14 mouse cellular contexts compared by ENCODE assay signal in the genomic region with DNA sequence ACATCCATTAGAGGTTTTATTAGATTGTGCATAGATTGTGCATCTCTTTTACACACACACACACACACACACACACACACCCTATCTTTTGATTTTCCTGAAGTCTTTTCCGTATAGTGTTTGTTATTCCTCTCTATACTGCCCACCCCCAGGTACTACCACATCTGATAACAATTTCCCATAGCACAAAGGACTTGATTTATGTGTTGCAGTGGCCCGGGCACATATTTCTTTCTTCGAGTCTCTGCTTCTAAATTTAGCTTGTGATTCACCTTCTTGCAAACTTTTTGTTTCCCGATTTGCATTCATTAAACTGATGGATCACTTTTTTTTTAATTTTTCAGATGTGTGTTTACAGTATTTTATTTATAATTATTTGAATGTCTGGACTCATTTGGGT.
"Had no signal": no experiment of that assay in that cellular context is flagged by ENCODE, and none has a peak within 500 bp of the region (broad histone marks: within the 10 kb centered on the region; RNA-seq: fewer than 3 reads in every experiment).

No protein-coding gene starts in this region.

- H3K9me3 ChIP-seq: midbrain, embryonic 13.5 days; midbrain, embryonic 15.5 days; neural tube, embryonic 12.5 days had no signal

- H3K4me3 ChIP-seq: midbrain, embryonic 13.5 days; midbrain, embryonic 15.5 days; neural tube, embryonic 12.5 days had no signal

- ATAC-seq: midbrain, embryonic 13.5 days; midbrain, embryonic 15.5 days had no signal

- H3K27ac ChIP-seq: midbrain, embryonic 13.5 days; midbrain, embryonic 15.5 days; neural tube, embryonic 12.5 days had no signal

- H3K4me2 ChIP-seq: lung, embryonic 14.5 days; midbrain, embryonic 11.5 days; midbrain, embryonic 13.5 days; midbrain, embryonic 15.5 days; neural tube, embryonic 12.5 days had no signal

- H3K9ac ChIP-seq: lung, embryonic 14.5 days; midbrain, embryonic 13.5 days; midbrain, embryonic 15.5 days; neural tube, embryonic 12.5 days had no signal

- DNase-seq: lung, adult 18-20 months; lung, embryonic 14.5 days; lung, postnatal 10 days; lung, postnatal 4 days; right cerebral cortex, postnatal 25 days; right cerebral cortex, postnatal 4 days; spleen, adult 18-20 months; thymus, adult 18-20 months; thymus, postnatal 14 days; thymus, postnatal 36 days had no signal

- H3K36me3 ChIP-seq: midbrain, embryonic 13.5 days; midbrain, embryonic 15.5 days; neural tube, embryonic 12.5 days had no signal

- H3K4me1 ChIP-seq: midbrain, embryonic 13.5 days; midbrain, embryonic 15.5 days; neural tube, embryonic 12.5 days had no signal

- H3K27me3 ChIP-seq: midbrain, embryonic 13.5 days; midbrain, embryonic 15.5 days; neural tube, embryonic 12.5 days had no signal
